Mouse (Mus musculus) lung, adult 2 months (tissue): ENCODE measurements at regions not wholly inside any gene's neighbourhood (a gene's known extent, or its start where the extent isn't known, plus 50 kb on each side); places are given as distances from the start of the nearest gene placed in this dataset.

Experiments used
- DNase-seq: peaks from one replicate; pipeline ENCODE4 v3.0.0; 2022
- H3K4me1 ChIP-seq: fragments of 200-500 bp; 2 replicates; pipeline ENCODE4 v1.6.1; 2011; ENCODE audit warnings: low read length; ENCODE audit not compliant: control insufficient read depth, insufficient read depth
- H3K4me3 ChIP-seq: fragments of 200-500 bp; replicated peaks from 2 replicates; pipeline ENCODE3; 2011; ENCODE audit warnings: low read depth, mild to moderate bottlenecking, control low read depth, low read length; ENCODE audit errors: extremely low read depth
- CTCF ChIP-seq: fragments of 200-500 bp; IDR thresholded peaks from 2 replicates; pipeline ENCODE4 v1.5.1; 2011; ENCODE audit warnings: mild to moderate bottlenecking, low read length, control low read depth; ENCODE audit not compliant: insufficient read depth
- POLR2A ChIP-seq: fragments of 200-500 bp; IDR thresholded peaks from 2 replicates; pipeline ENCODE4 v1.6.1; 2011; ENCODE audit warnings: low read depth, mild to moderate bottlenecking, control low read depth, low read length, borderline replicate concordance; ENCODE audit errors: extremely low read depth
- WGBS: fragments of 180-500 bp; shearing (Covaris S2); methylation state at CpG from one replicate; pipeline ENCODE4 v1.1.7; 2018; 5-methylcytosine and 5-hydroxymethylcytosine counted together

GRCm38 (mm10) chr13:110735511-110735910 lies 340.7 kb downstream of the Plk2 start:
- no peak for DNase-seq
- no peak overlapping the region for H3K4me3 ChIP-seq
- 36% methylated on average over 5 of the region's 5 CpGs for WGBS
- TF ChIP-seq POLR2A: no peak
- no peak for TF ChIP-seq CTCF
- H3K4me1 ChIP-seq: no peaks in the 10 kb centered on the region

GRCm38 (mm10) chr13:110741576-110742206 lies 346.8 kb downstream of the Plk2 start:
- 74% methylated on average over 11 of the region's 11 CpGs for WGBS
- DNase-seq: no peak
- TF ChIP-seq CTCF (no peak), POLR2A (no peak)
- Histone ChIP-seq H3K4me1 (no peaks in the 10 kb centered on the region), H3K4me3 (no peak overlapping the region)

GRCm38 (mm10) chr13:110747223-110747868 lies 352.5 kb downstream of the Plk2 start:
- H3K4me1 ChIP-seq: peaks cover 2% of the 10 kb centered on the region; the same call in 1 of the 2 replicates
- DNase-seq: peak; percentile 11
- WGBS: 21% methylated on average over 6 of the region's 6 CpGs
- no peak for TF ChIP-seq CTCF
- no peak for TF ChIP-seq POLR2A
- H3K4me3 ChIP-seq: no peak overlapping the region

GRCm38 (mm10) chr13:110752746-110753145 lies 357.9 kb downstream of the Plk2 start:
- no peaks in the 10 kb centered on the region for H3K4me1 ChIP-seq
- 87% methylated on average over 4 of the region's 4 CpGs for WGBS
- TF ChIP-seq POLR2A (no peak), CTCF (no peak)
- no peak overlapping the region for H3K4me3 ChIP-seq
- DNase-seq: no peak

- DNase-seq: no peak
- WGBS: 81% methylated on average over 9 of the region's 9 CpGs
- Histone ChIP-seq H3K4me3 (no peak overlapping the region), H3K4me1 (no peaks in the 10 kb centered on the region)
- TF ChIP-seq CTCF (no peak), POLR2A (no peak)
These were observed 359.7 kb downstream of the Plk2 start for GRCm38 (mm10) chr13:110754548-110754947.

- Histone ChIP-seq H3K4me3 (no peak overlapping the region), H3K4me1 (no peaks in the 10 kb centered on the region)
- WGBS: 56% methylated on average over 2 of the region's 2 CpGs
- DNase-seq: no peak
- TF ChIP-seq CTCF (no peak), POLR2A (no peak)
These were observed 362.0 kb downstream of the Plk2 start for GRCm38 (mm10) chr13:110756877-110757276.

- H3K4me1 ChIP-seq: no peaks in the 10 kb centered on the region
- no peak for DNase-seq
- TF ChIP-seq POLR2A: no peak
- TF ChIP-seq CTCF: no peak
- no peak overlapping the region for H3K4me3 ChIP-seq
These were observed 374.4 kb downstream of the Plk2 start for GRCm38 (mm10) chr13:110769210-110769609.

- Histone ChIP-seq H3K4me1 (no peaks in the 10 kb centered on the region), H3K4me3 (no peak overlapping the region)
- TF ChIP-seq CTCF: no peak
- no peak for TF ChIP-seq POLR2A
- DNase-seq: no peak
These were observed 380.4 kb downstream of the Plk2 start for GRCm38 (mm10) chr13:110775251-110775650.

GRCm38 (mm10) chr13:110784162-110784785 lies 389.4 kb downstream of the Plk2 start:
- no peak overlapping the region for H3K4me3 ChIP-seq
- TF ChIP-seq POLR2A (no peak), CTCF (no peak)
- no peaks in the 10 kb centered on the region for H3K4me1 ChIP-seq
- DNase-seq: no peak
- WGBS: 87% methylated on average over 12 of the region's 12 CpGs

GRCm38 (mm10) chr13:110784822-110785221 lies 390.0 kb downstream of the Plk2 start:
- no peak for DNase-seq
- Histone ChIP-seq H3K4me1 (no peaks in the 10 kb centered on the region), H3K4me3 (no peak overlapping the region)
- WGBS: 88% methylated on average over 5 of the region's 5 CpGs
- TF ChIP-seq POLR2A: no peak
- TF ChIP-seq CTCF: no peak
